Mouse (Mus musculus) liver, postnatal 0 days (tissue): ENCODE data around the gene Gm49373.

Source experiments
- CTCF ChIP-seq: sonication (generic); IDR thresholded peaks from 2 replicates; pipeline ENCODE4 v1.5.1; 2016; ENCODE audit warnings: antibody characterized with exemption, low read depth
- EP300 ChIP-seq: IDR thresholded peaks from 2 replicates; pipeline ENCODE4 v1.6.1; 2016; ENCODE audit warnings: antibody characterized with exemption, low read depth, mild to moderate bottlenecking

DNA sequence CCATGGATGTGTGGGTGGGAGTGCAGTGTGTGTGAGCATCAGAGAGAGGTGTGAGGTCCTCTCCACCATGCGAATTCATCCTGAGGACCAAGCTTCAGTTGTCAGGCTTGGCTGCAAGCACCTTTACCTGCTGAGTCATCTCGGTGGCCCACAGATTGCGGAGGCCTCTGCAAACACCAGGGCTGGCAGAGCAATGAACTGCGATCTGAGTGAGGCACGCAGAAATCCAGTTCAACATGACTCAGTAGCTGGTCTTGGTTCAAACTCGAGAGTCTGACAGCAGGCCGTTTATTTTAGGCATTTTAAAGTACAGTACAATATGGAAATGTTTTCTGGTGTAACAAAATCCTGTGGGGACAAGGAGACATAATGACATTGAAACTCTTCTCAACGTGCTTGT is 24.9 kb upstream of the Gm49373 start:
- TF ChIP-seq CTCF (no peak), EP300 (no peak)
